Mouse (Mus musculus) forelimb bud, embryonic 11.5 days (tissue): ENCODE results near the gene Olfr1279.
"Not testable (repeated sequence)": the region's sequence is repeated elsewhere in the genome, so short reads cannot be mapped to it uniquely, and the experiment has no call there.

Experiments used
- DNase-seq: peaks from one replicate; pipeline ENCODE4 v3.0.0-alpha.2; 2012; ENCODE audit warnings: low read depth, low spot score

Olfr1279 gene

GRCm38 (mm10) chr2:111300374-111300773 lies at the start of gene Olfr1279:
TSS of gene Olfr1279 (plus strand) at chr2:111300635.
- no peak for DNase-seq

- DNase-seq: no peak
These were observed 46.2 kb upstream of the Olfr1279 start, which contains the start of gene Olfr1276 for GRCm38 (mm10) chr2:111254216-111254615. TSS of gene Olfr1276 (plus strand) at chr2:111254516.

GRCm38 (mm10) chr2:111274006-111274405 lies 26.4 kb upstream of the Olfr1279 start, which contains the start of gene Olfr1277:
TSS of gene Olfr1277 (minus strand) at chr2:111274106.
- DNase-seq: no peak

GRCm38 (mm10) chr2:111289836-111290235 lies 10.6 kb upstream of the Olfr1279 start, which contains the start of gene Olfr1278:
TSS of gene Olfr1278 (plus strand) at chr2:111290136.
- DNase-seq: no peak

- DNase-seq: no peak
These were observed 1.9 kb upstream of the Olfr1279 start for GRCm38 (mm10) chr2:111298541-111298940.

- no peak for DNase-seq
These were observed 13.3 kb downstream of the Olfr1279 start, which contains the start of gene Olfr1280 for GRCm38 (mm10) chr2:111313717-111314116. TSS of gene Olfr1280 (plus strand) at chr2:111314017.

GRCm38 (mm10) chr2:111326220-111326619 lies 25.8 kb downstream of the Olfr1279 start, which contains the start of gene Olfr1281:
TSS of gene Olfr1281 (plus strand) at chr2:111326520.
- no peak for DNase-seq

GRCm38 (mm10) chr2:111333721-111334120 lies 33.3 kb downstream of the Olfr1279 start:
- DNase-seq: not testable (repeated sequence)

- no peak for DNase-seq
These were observed 35.5 kb downstream of the Olfr1279 start, which contains the start of gene Olfr1282 for GRCm38 (mm10) chr2:111335976-111336375. TSS of gene Olfr1282 (minus strand) at chr2:111336076.
